Comparison of ENCODE assay signal across 11 mouse cellular contexts in the genomic region with DNA sequence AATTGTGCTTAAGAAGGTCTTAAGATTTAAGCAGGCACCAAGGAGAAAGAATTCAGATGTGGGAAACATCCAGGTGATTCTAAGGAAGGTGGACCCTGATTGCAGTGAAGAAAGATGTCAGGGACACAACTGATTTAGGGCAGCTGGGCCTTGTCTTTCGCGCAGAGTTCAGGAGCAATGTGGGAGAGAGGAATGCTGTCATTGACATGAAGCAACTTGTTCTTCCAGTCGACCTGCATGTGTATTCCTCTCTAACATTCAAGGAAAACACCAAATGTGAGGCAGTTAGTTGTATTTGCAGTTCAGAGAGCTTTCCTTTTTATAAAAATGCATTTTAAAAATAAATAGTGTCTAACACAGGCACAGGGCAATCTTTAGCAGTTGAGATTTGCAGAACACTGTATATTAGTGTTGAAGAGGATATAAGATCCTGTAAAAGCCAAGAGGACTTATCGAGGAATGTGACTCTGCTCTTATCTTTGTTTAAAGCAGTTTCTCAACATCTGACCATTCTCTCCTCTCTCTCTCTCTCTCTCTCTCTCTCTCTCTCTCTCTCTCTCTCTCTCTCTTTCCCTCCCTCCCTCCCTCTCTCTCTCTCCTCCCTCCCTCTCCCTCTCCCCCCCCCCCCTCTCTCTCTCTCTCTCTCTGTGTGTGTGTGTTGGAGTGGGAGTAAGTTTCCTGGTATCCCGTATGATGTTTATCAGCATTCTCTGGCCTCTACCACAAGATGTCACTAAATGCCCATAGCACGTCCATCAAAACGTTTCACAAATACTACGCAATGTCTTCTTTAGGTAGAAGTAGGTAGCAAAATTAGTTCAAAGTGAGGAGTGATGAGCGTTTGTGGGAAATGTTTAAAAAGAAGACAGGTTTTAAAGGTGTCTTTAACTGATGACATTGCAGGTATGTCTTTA. TPM values are rescaled to one million over a fixed set of nuclear protein-coding genes. Genes with fewer than 3 reads are reported as not detected.
DNase-seq lines count a peak whose midpoint lies in the region; ATAC-seq and TF ChIP-seq lines count a peak whose summit lies in the region.
"Had no signal": no experiment of that assay in that cellular context is flagged by ENCODE, and none has a peak within 500 bp of the region (broad histone marks: within the 10 kb centered on the region; RNA-seq: fewer than 3 reads in every experiment).

No protein-coding gene starts in this region.

- H3K9me3 ChIP-seq in midbrain, embryonic 14.5 days (ENCODE audit: control insufficient read depth, low read length) = no peaks in the 10 kb centered on the region
- no peaks in the 10 kb centered on the region for H3K9me3 ChIP-seq in midbrain, embryonic 16.5 days (replicated peaks; ENCODE audit: control insufficient read depth, low read length, poor library complexity, severe bottlenecking)
- no peaks in the 10 kb centered on the region for H3K9me3 ChIP-seq in stomach, embryonic 15.5 days
- H3K9me3 ChIP-seq: limb, embryonic 15.5 days; neural tube, embryonic 15.5 days had no signal

- no peaks in the 10 kb centered on the region for H3K4me1 ChIP-seq in midbrain, embryonic 14.5 days (ENCODE audit: control insufficient read depth, insufficient read depth, low read length)
- no peaks in the 10 kb centered on the region for H3K4me1 ChIP-seq in midbrain, embryonic 16.5 days (ENCODE audit: control insufficient read depth, insufficient read depth, low read length)
- no peaks in the 10 kb centered on the region for H3K4me1 ChIP-seq in stomach, embryonic 15.5 days
- H3K4me1 ChIP-seq: limb, embryonic 15.5 days; neural tube, embryonic 15.5 days had no signal

- intact Hi-C loops in gastrocnemius, adult 2 months (cut with DNase I) = loop anchor here (10.0 kb wide), 1 partner anchor 250 kb away; no protein-coding TSS in a partner anchor
- intact Hi-C loops in gastrocnemius, postnatal 14 days (cut with DNase I; ENCODE audit: low total_unique reads) = loop anchor here (10.0 kb wide), 1 partner anchor 260 kb away; no protein-coding TSS in a partner anchor

- no peak overlapping the region for H3K4me2 ChIP-seq in midbrain, embryonic 14.5 days (ENCODE audit: low read length)
- H3K4me2 ChIP-seq in midbrain, embryonic 16.5 days (ENCODE audit: low read length) = no peak overlapping the region
- no peak overlapping the region for H3K4me2 ChIP-seq in stomach, embryonic 15.5 days
- H3K4me2 ChIP-seq: limb, embryonic 15.5 days; neural tube, embryonic 15.5 days had no signal

- ATAC-seq in midbrain, embryonic 14.5 days (ENCODE audit: low FRiP score, low TSS enrichment) = no peak
- ATAC-seq in midbrain, embryonic 16.5 days = no peak
- ATAC-seq in granulocyte monocyte progenitor cell, adult 5-6 weeks (replicated peaks; ENCODE audit: poor library complexity, severe bottlenecking) = peak; percentile 63
- ATAC-seq in stomach, embryonic 15.5 days (ENCODE audit: insufficient read depth, low FRiP score, low read depth) = peak; percentile 47; the same call in 1 of the 2 replicates

- no peak for DNase-seq in gastrocnemius, adult 2 months
- no peak for DNase-seq in gastrocnemius, postnatal 14 days
- DNase-seq in midbrain, embryonic 14.5 days = peak; percentile 39
- no peak for DNase-seq in frontal cortex, adult 2 months (ENCODE audit: extremely low spot score in 1 of 2, low spot score in 1 of 2)
- no peak for DNase-seq in right cerebral cortex, postnatal 4 days
- DNase-seq: thymus, postnatal 36 days had no signal

- 53% methylated on average over 9 of the region's 9 CpGs for WGBS in midbrain, embryonic 14.5 days
- WGBS in midbrain, embryonic 16.5 days = 50% methylated on average over 9 of the region's 9 CpGs
- 24% methylated on average over 9 of the region's 9 CpGs for WGBS in stomach, embryonic 15.5 days

- TF ChIP-seq CTCF in gastrocnemius, adult 2 months (IDR thresholded peaks at IDR 0.05) = peak; percentile 45

- H3K27ac ChIP-seq in gastrocnemius, adult 2 months = no peak overlapping the region
- no peak overlapping the region for H3K27ac ChIP-seq in midbrain, embryonic 14.5 days (replicated peaks; ENCODE audit: low read depth, low read length)
- no peak overlapping the region for H3K27ac ChIP-seq in midbrain, embryonic 16.5 days (ENCODE audit: low read length)
- no peak overlapping the region for H3K27ac ChIP-seq in stomach, embryonic 15.5 days
- H3K27ac ChIP-seq: limb, embryonic 15.5 days; neural tube, embryonic 15.5 days had no signal

- no peaks in the 10 kb centered on the region for H3K36me3 ChIP-seq in midbrain, embryonic 14.5 days (ENCODE audit: control insufficient read depth, insufficient read depth, low read length)
- no peaks in the 10 kb centered on the region for H3K36me3 ChIP-seq in midbrain, embryonic 16.5 days (ENCODE audit: control insufficient read depth, insufficient read depth, low read length)
- H3K36me3 ChIP-seq in stomach, embryonic 15.5 days = no peaks in the 10 kb centered on the region
- H3K36me3 ChIP-seq: limb, embryonic 15.5 days; neural tube, embryonic 15.5 days had no signal

- no peaks in the 10 kb centered on the region for H3K27me3 ChIP-seq in midbrain, embryonic 14.5 days (ENCODE audit: control insufficient read depth, insufficient read depth, low read length)
- H3K27me3 ChIP-seq in midbrain, embryonic 16.5 days (ENCODE audit: control insufficient read depth, insufficient read depth, low read depth, low read length) = no peaks in the 10 kb centered on the region
- no peaks in the 10 kb centered on the region for H3K27me3 ChIP-seq in stomach, embryonic 15.5 days (replicated peaks)
- H3K27me3 ChIP-seq: limb, embryonic 15.5 days; neural tube, embryonic 15.5 days had no signal

- H3K4me3 ChIP-seq in gastrocnemius, adult 2 months = no peak overlapping the region
- H3K4me3 ChIP-seq in midbrain, embryonic 14.5 days (replicated peaks; ENCODE audit: low read depth, low read length) = no peak overlapping the region
- no peak overlapping the region for H3K4me3 ChIP-seq in midbrain, embryonic 16.5 days (ENCODE audit: low read depth, low read length)
- no peak overlapping the region for H3K4me3 ChIP-seq in stomach, embryonic 15.5 days (replicated peaks)
- H3K4me3 ChIP-seq: limb, embryonic 15.5 days; neural tube, embryonic 15.5 days had no signal

- H3K9ac ChIP-seq in midbrain, embryonic 14.5 days (replicated peaks; ENCODE audit: low read length) = no peak overlapping the region
- H3K9ac ChIP-seq in midbrain, embryonic 16.5 days (ENCODE audit: low read depth, low read length) = no peak overlapping the region
- no peak overlapping the region for H3K9ac ChIP-seq in stomach, embryonic 15.5 days
- H3K9ac ChIP-seq: limb, embryonic 15.5 days; neural tube, embryonic 15.5 days had no signal

RNA-seq across cellular contexts. Expression of a gene that starts 12.8 kb away (rescaled TPM):
- total RNA-seq in gastrocnemius, adult 2 months (2021) = 1 to 10 TPM in 1 of 2 experiments, under 1 TPM in 1; 0.94 to 3.4 TPM
- total RNA-seq in gastrocnemius, postnatal 14 days (2021) = 1 to 10 TPM; 5.1 to 7.9 TPM
- polyA plus RNA-seq in midbrain, embryonic 14.5 days (2014; fragmentation: Nextera tagmentation; extraction: Ambion mirVana) = 0.14 TPM in 1 of 2 replicates, not detected in the other
- polyA plus RNA-seq in midbrain, embryonic 16.5 days (2015; fragmentation: Nextera tagmentation; extraction: Ambion mirVana) = 0.29 TPM in 1 of 2 replicates, not detected in the other
- 74.5 and 86.9 TPM in 2 replicates for total RNA-seq in granulocyte monocyte progenitor cell, adult 5-6 weeks (2014; fragmentation: Nextera tagmentation)
- 89.5 and 112 TPM in 2 replicates for total RNA-seq in granulocyte monocyte progenitor cell, adult 5-6 weeks (2017)
- 30.6 and 30.9 TPM in 2 replicates for polyA plus RNA-seq in stomach, embryonic 15.5 days (2015; fragmentation: Nextera tagmentation; extraction: Ambion mirVana)
- polyA plus RNA-seq in frontal cortex, adult 2 months (2012; rRNA removed) = 0.18 TPM in 1 of 2 replicates, not detected in the other

RNA-seq across cellular contexts. Expression of a gene that starts 20.7 kb away (rescaled TPM):
- total RNA-seq in gastrocnemius, adult 2 months (2021) = not detected
- total RNA-seq in gastrocnemius, postnatal 14 days (2021) = under 1 TPM; 0.09 to 0.10 TPM
- polyA plus RNA-seq in midbrain, embryonic 14.5 days (2014; fragmentation: Nextera tagmentation; extraction: Ambion mirVana) = 0.08 TPM in 1 of 2 replicates, not detected in the other
- 0.06 TPM in 1 of 2 replicates, not detected in the other for polyA plus RNA-seq in midbrain, embryonic 16.5 days (2015; fragmentation: Nextera tagmentation; extraction: Ambion mirVana)
- total RNA-seq in granulocyte monocyte progenitor cell, adult 5-6 weeks (2014; fragmentation: Nextera tagmentation) = not detected in 2 replicates
- total RNA-seq in granulocyte monocyte progenitor cell, adult 5-6 weeks (2017) = not detected in 2 replicates
- polyA plus RNA-seq in stomach, embryonic 15.5 days (2015; fragmentation: Nextera tagmentation; extraction: Ambion mirVana) = 88.0 and 101 TPM in 2 replicates
- 0.18 and 0.29 TPM in 2 replicates for polyA plus RNA-seq in frontal cortex, adult 2 months (2012; rRNA removed)

Comparison
In these comparisons a context has a peak if more than half of its experiments do, and no peak if none do; other contexts are left out.
1. ATAC-seq: peak in granulocyte monocyte progenitor cell, adult 5-6 weeks (single experiment) and stomach, embryonic 15.5 days (single experiment); none in midbrain, embryonic 14.5 days (single experiment) and midbrain, embryonic 16.5 days (single experiment).
2. RNA of a gene that starts 12.8 kb away (polyA plus RNA-seq): 30.6 to 30.9 TPM in stomach, embryonic 15.5 days; 0.29 TPM in midbrain, embryonic 16.5 days, 0.18 TPM in frontal cortex, adult 2 months and 0.14 TPM in midbrain, embryonic 14.5 days; every median in the first group is over 10 times any median in the second.
3. RNA of a gene that starts 20.7 kb away (polyA plus RNA-seq): 88.0 to 101 TPM in stomach, embryonic 15.5 days; 0.18 to 0.29 TPM in frontal cortex, adult 2 months, 0.06 TPM in midbrain, embryonic 16.5 days and 0.08 TPM in midbrain, embryonic 14.5 days; every median in the first group is over 10 times any median in the second.